Mouse (Mus musculus): ENCODE measurements at regions not wholly inside any gene's neighbourhood (a gene's known extent, or its start where the extent isn't known, plus 50 kb on each side); places are given as distances from the start of the nearest gene placed in this dataset.
A peak's percentile ranks its signal among the peaks of the same experiment; 100 is the strongest.

GRCm38 (mm10) chr14:61819251-61819650 is 212.0 kb downstream of the Kcnrg start:
- no peak for DNase-seq (ENCODE audit: low read depth)

DNA sequence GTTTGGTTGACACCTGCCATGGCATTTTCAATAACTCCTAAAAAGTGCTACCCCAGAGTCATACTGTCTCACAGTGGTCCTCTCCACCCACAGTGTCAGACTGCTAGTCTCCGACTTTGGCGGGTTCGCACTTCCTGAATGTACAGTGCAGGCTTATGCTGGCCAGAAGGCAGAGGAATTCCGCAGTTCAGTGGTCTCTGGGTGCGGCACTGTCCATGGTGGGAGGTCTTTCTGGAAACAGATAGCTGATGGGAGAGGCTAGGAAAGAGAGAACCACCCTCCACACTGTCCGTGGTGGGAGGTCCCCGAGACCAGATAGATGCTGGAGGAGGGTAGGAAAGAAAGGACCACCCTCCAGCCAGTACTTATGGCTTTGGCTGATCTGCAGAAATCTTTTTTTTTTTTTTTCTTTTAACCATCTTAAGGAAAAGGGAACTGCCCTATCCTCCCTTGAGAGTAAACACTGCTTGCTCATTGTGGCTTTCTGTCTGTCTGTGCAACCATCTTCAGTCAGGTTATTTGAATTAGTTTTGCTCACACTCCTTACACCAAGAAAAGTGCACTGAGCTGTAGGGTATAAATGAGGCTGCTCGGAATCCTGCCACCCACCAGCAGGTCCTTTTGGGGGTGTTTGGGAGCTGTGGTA is 227.2 kb downstream of the Kcnrg start:
- DNase-seq (ENCODE audit: low read depth): no peak

- no peak for DNase-seq (ENCODE audit: low read depth)
Measured at GRCm38 (mm10) chr14:61835729-61836128, 228.5 kb downstream of the Kcnrg start.

- DNase-seq (ENCODE audit: low read depth): no peak
Measured at GRCm38 (mm10) chr14:61836231-61836630, 229.0 kb downstream of the Kcnrg start.

- DNase-seq (ENCODE audit: low read depth): no peak
Measured at GRCm38 (mm10) chr14:61836965-61837364, 229.7 kb downstream of the Kcnrg start.

DNA sequence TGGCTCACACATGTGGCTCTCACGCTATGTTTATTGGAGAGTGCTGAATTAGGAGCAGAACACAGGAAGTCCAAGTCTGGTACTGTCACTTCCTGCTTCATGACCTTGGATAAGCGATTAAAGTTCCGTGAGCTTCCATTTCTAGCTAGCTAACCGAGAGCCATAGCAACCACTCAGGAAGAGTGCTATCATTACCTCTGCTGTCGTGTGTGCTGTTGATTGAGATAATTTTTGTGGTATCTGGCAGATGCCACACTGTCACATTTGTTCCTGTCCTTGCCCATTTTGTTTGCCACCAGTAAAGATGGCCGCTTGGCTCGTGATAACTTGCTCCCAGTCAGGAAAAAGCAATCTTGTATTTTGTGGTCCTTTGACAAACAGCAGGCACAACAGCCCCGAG is 230.6 kb downstream of the Kcnrg start:
- DNase-seq (ENCODE audit: low read depth): no peak

GRCm38 (mm10) chr14:61842476-61842875 is 235.2 kb downstream of the Kcnrg start:
- DNase-seq (ENCODE audit: low read depth): no peak

DNA sequence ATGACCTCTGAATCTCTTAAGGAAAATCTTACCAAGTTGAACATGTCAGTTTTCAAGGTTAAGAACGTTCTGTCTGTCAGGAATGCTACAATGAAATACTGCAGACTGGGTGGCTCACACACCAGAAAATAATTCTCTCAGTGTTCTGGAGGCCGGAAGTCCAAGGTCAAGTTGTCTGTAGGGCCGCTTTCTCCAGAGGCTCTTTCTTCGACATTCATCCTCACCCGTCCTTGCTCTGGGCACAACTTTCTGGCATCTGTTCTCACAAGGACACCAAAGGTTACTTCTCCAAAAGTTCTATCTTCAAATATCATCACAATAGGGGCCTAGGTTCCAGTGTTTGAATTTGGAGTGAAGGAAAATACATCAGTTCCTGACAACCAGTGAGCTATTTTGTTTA is 239.2 kb downstream of the Kcnrg start:
- no peak for DNase-seq (ENCODE audit: low read depth)

- no peak for DNase-seq (ENCODE audit: low read depth)
Measured at GRCm38 (mm10) chr14:61850244-61850643, 243.0 kb downstream of the Kcnrg start.

DNA sequence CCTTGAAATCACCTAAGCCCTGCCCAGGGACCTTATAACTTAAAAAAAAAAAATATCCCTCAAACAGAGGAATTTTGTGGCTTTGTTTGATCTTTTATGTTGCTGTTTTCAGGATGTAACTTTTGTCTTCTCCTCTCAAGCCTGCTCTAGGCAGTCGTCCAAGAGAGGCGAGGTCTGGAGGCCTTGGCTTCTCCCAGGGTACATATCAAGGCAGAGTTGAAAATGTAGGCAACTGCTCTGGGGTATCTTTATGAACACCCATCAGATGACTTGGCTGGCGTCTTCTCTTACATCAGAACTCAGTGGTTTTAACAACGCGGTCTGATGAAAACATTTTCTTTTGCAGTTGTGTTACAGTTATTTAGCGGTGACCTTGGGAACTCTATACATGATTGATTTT is 250.4 kb downstream of the Kcnrg start:
- no peak for DNase-seq (ENCODE audit: low read depth)

DNA sequence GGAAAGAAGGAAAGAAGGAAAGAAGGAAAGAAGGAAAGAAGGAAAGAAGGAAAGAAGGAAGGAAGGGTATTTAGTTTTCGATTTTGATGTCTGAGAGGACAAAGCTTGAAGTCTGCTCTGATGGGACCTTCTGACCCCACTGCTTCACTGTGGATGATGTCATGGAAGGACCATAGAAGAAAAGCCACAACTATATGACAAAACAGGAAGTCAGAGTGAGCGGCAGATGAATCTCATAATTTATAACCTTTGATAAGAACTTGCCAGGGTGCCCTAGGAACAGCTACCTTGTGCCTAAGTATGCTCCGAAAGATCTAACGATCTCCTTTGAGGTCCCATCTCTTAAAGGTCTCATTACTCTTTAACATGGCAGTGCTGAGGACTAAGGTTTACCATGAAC is 253.4 kb downstream of the Kcnrg start:
- DNase-seq (ENCODE audit: low read depth): peak; percentile 26

DNA sequence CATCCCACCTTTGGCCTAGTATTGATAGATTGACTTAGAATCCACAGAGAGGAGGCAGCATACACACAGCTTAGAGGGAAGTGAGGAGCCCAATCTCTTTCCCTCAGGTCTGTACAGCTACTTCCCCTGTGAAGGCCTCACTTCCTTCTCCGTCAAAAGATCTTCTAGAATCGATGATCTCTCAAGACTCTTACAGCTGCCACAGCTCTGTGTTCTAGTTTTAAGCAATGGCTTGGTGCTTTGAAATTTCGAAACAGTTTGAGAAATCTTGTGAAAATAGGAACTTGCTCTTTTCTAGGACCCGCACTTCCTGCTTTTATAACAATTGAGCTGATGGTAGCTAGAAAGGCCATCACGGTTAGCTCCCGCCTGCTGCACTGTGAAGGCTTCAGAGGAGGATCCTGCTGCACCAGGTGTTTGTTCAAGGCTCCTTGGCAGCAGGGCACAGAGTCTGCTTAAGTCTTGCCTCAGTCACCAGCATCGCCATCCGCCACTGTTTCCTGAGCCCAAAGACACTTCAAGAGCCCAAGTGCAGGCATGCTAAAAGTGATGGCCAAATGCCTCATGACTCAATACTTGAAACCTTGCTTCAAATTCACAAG is 254.2 kb downstream of the Kcnrg start:
- DNase-seq (ENCODE audit: low read depth): peak; percentile 38

- no peak for DNase-seq (ENCODE audit: low read depth)
Measured at GRCm38 (mm10) chr14:61862931-61863330, 255.7 kb downstream of the Kcnrg start.

DNA sequence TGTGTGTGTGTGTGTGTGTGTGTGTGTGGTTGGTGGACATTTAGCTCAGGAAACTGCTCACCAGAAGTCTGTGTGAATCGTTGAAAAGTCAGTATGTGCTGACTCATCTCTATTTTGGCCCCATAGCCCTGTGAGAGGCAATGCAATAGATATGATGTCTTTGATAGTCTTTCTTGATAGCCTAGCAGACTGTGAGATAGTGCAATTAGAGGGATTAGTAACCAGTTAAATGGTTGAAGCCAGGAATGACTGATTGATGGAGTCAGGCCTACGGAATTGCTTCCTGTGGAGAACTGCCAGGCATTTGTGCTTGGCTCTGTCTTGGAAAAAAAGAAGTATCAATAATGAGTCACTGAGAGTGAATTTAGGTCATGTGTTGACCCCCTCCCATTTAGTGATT is 256.2 kb downstream of the Kcnrg start:
- no peak for DNase-seq (ENCODE audit: low read depth)

DNA sequence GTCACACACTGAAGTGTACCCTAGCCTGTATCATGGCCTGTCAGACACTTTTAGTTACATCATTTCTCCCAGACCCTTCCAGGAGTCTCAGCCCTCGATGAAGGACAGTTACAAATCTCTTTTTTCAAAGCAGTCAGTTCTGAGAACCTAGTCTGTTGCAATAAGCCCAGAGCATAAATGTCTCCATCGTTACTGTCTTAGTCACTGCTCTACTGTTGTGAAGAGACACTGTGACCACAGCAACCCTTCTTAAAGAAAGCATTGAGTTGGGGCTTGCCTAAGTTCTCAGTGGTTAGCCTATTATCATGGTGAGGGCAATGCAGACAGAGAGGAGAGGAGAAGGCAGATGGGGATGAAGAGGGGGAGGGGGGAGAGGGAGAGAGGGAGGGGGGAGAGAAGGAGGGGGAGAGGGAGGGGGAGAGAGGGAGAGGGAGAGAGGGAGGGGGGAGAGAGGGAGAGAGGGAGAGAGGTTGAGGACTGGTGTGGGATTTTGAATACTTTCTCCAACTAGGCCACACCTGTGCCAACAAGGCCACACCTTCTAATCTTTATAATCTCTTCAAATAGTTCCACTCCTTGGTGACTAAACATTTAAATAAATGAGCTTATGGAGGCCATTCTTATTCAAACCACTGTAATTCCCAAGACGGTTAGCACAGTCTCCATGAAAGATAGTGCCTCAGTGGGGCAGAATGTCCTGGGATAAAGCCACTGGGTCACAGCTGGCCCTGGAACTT is 259.4 kb downstream of the Kcnrg start:
- no peak for DNase-seq (ENCODE audit: low read depth)

- DNase-seq (ENCODE audit: low read depth): no peak
Measured at GRCm38 (mm10) chr14:61874206-61874605, 266.9 kb downstream of the Kcnrg start.

GRCm38 (mm10) chr14:61879416-61879815 is 272.2 kb downstream of the Kcnrg start:
- no peak for DNase-seq (ENCODE audit: low read depth)

GRCm38 (mm10) chr14:61880514-61881259 is 273.4 kb downstream of the Kcnrg start:
- DNase-seq (ENCODE audit: low read depth): no peak

GRCm38 (mm10) chr14:61885241-61886015 is 278.2 kb downstream of the Kcnrg start:
- peak; percentile 17 for DNase-seq (ENCODE audit: low read depth)

GRCm38 (mm10) chr14:61889626-61890025 is 282.4 kb downstream of the Kcnrg start:
- DNase-seq (ENCODE audit: low read depth): no peak

GRCm38 (mm10) chr14:61893786-61894185 is 286.5 kb downstream of the Kcnrg start:
- no peak for DNase-seq (ENCODE audit: low read depth)

- DNase-seq (ENCODE audit: low read depth): no peak
Measured at GRCm38 (mm10) chr14:61896879-61897278, 289.6 kb downstream of the Kcnrg start.

Measured in naive thymus-derived CD4-positive, alpha-beta T cell, adult 2 months (primary cell).